Mouse (Mus musculus) small intestine, adult 2 months (tissue): ENCODE results near the gene Syt3.

ENCODE experiments used
- CTCF ChIP-seq: fragments of 200-500 bp; IDR thresholded peaks from 2 replicates; pipeline ENCODE4 v1.5.1; 2012; ENCODE audit warnings: low read depth, mild to moderate bottlenecking, control low read depth, inconsistent platforms, low read length, moderate library complexity, mixed read lengths; ENCODE audit not compliant: insufficient replicate concordance, insufficient read length; ENCODE audit errors: extremely low read depth
- POLR2A ChIP-seq: fragments of 200-500 bp; IDR thresholded peaks from 2 replicates; pipeline ENCODE4 v1.6.1; 2012; ENCODE audit warnings: low read depth, mild to moderate bottlenecking, control low read depth, inconsistent platforms, low read length, moderate library complexity

DNA sequence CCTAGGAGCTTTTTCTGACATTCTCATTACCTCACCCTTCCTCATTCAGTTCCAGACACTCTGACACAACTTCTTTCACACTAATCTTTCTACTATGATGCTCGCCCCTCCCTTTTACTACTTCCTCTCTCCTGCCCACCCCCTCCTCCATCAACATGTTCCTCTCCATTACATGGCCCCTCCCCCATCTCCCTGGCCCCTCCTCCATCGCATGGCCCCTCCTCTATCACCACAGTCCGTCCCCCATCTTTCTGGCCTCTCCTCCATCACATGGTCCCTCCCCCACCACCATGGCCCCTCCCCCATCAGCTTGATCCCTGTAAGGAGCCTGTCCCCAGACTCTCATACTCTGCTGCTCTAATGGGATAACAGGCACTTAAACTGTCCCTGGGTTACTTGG is 34.9 kb upstream of the Syt3 start:
- TF ChIP-seq CTCF (no peak), POLR2A (no peak)
